Mouse (Mus musculus) CD4-positive, CD25-positive, alpha-beta regulatory T cell, adult 2 months (primary cell): ENCODE measurements at regions not wholly inside any gene's neighbourhood (a gene's known extent, or its start where the extent isn't known, plus 50 kb on each side); places are given as distances from the start of the nearest gene placed in this dataset.

Experiments
- DNase-seq: peaks from one replicate; pipeline ENCODE4 v3.0.0-alpha.2; 2012; ENCODE audit warnings: low read depth, low spot score

DNA sequence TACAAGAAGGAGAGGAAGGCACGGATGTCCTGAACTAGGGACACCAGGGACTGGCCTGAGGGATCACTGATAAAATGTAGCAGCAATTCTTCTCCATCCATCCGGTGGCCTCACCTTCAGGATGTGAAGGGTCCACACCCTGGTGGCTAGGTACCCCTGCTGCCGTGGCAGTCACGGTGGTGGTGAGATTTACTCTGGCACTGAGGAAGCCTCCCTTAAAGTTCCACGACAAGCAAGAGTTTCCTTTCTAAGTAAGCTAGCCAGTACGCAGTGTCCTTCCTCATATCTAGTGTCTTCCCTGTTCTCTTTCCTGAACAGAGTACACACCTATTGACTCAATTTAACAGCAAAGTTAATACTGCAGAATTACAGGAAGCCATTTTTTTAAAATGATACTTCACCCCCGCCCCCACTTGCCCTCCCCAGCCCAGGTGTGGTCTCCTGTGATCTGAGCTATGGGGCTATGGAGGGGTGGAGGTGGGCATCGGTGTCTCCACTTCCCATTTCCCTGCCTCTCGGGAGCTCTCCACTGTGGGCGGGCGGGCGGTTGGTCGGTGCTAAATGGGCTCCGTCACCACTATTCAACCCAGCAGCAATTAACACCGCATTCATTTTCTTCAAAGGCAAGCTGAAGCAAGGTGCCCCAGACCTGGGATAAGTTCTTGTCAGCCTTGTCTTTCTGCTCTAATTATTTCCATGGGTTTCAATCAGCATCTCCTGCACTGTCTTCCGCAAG, 201.2 kb upstream of the Klf14 start:
- DNase-seq = peak; percentile 44

DNA sequence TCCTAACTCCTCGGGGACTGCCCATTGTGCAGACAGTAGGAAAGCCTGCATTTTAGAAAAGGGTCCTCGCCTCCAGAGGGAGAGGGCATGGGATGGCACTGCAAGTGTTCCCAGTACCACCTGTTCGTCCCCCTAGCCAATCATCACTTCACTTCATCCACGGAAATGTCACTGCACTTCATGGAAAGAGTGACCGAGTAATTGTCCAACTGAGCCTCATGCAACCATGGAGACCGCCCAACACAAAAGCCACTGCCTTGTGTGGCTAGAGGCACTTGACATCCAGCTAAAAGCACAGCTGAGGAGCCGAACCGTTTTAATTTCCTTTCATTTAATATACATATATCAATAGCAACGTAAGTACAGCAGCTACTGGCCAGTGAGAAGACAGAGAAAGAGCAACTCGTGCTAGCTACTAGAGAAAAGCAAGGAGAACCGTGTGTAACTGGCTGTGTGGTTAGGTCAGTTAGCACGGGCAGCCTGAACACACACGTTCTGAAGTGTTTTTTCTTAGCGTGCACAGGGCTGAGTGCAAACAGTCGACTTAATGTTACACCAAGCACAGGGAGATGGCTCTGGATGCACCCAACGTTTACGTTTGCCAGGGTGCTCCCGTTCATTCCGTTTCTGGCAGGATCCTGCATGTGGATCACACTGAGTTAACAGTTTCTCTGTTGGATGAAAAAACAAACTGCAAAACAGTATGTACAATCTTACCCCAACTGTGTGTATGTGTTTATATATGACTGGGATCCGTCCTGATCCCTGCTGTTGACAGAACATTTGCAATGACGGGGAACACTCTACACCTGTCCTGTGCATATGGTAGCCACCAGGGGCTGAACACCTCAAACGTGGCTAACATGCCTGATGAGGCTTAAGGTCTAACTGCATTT, 202.8 kb upstream of the Klf14 start:
- no peak for DNase-seq

DNA sequence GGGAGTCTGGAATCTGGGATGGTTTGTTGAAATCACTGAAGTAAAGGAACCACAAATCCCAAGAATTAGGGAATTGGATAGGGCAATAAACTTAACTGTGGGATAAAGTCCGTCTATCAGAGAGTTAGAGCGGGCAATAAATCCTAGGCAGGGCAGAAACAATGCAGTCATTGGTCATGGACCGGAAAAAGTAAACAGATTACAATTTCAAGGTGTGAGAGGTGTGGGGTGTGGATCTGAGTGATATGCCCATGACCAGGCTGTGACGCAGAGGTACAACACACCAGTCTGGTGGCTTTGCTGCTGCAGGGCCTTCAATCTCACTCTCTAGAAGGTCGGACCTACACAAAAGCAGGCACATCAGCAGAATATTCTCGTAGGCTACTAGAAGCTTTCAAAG, 206.1 kb upstream of the Klf14 start:
- DNase-seq = no peak

DNA sequence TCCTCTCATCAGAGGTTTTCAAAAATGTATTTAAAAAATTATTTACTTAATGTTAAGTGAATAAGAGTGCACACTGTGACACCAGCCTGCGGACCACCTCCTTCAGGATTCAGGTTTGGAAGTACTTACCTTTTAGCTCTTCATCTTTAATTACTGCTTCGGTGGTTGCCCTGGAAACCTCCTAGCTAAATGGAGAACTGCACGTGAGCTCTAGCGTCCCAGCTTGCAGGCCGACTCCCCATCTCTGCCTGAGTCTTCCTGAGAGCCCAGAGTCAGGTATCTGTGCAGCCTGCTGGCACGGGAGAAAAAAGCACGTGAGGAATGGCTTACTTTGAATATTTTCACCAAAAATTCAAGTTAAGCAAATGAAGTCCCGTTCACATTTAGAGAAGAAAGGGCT, 207.5 kb upstream of the Klf14 start:
- no peak for DNase-seq

- DNase-seq = no peak
These were observed 208.9 kb upstream of the Klf14 start for GRCm38 (mm10) chr6:31167732-31168131.

- no peak for DNase-seq
These were observed 209.9 kb upstream of the Klf14 start for GRCm38 (mm10) chr6:31168730-31169129.

DNA sequence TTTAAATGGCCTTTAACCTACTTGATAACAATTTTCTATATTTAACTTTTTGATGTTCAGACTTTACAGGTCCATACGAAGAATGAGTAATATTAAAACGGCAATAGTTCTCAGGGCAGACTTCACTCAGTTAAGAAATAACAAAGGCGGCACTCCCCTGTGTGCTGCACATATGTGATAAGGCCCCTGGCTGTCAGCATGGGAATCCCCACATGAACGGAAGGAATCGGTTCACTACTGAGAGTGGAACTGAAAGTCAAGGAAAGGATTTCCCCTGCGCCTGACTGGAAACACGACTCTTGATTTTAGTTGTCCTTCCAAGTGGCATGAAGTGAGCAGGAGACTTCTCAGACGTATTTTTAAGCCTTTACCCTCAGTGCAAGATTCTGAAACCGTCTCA, 210.5 kb upstream of the Klf14 start:
- DNase-seq = peak; percentile 80

GRCm38 (mm10) chr6:31169868-31170600, 211.2 kb upstream of the Klf14 start:
- DNase-seq = no peak

- no peak for DNase-seq
These were observed 213.1 kb upstream of the Klf14 start for GRCm38 (mm10) chr6:31171831-31172569.

- no peak for DNase-seq
These were observed 216.9 kb upstream of the Klf14 start for GRCm38 (mm10) chr6:31175769-31176168.

GRCm38 (mm10) chr6:31176368-31176767, 217.5 kb upstream of the Klf14 start:
- peak; percentile 89 for DNase-seq

DNA sequence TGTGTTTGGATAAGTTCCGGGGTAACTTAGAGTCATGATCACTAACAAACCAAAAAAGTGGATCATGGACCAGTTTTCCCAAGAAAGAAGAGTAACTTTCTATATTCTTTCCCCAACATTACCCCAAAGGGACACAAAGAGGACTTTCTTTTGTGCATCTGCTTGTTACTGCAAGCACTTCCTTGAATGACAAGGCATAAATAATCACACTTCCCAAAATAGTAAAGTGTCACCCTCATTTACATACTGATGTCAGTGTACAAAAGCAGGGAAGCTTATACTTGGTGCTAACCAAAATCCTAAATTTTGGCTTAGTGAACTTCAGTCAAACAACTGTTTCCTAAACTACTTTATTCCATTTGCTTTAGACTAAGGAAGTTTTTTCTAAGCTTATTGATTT, 218.0 kb upstream of the Klf14 start:
- no peak for DNase-seq

DNA sequence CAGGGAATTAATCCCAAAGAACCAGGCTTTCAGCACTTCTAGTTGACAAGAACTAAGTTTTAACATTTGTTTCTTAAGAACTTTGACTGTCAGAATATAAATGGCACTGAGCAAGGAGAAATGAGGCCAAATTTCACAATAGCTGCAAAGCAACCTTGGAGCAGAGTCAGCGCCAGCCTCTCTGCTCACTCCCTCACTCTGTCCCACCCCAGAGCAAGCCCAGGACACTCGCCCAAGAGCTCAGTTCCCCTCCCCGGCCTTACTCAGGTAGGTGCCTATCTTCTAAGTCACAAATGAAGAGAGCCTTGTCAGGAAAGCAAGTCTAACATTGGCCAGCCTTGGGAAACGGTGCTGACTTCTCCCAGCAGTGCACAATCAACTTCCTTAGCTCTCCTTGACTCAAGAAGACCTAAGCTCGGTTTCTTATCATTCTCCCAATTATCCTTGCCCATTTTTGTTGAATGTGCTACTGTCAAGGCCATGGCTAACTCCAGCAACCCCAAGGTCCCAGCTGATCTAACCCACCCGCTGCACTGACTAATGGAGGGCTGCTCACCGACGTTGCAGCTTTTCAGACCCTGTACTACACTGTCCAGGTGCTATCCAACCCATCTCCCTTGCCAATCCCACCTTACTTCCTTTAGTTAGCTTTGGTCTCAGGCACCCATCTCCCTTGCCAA, 219.5 kb upstream of the Klf14 start:
- no peak for DNase-seq

DNA sequence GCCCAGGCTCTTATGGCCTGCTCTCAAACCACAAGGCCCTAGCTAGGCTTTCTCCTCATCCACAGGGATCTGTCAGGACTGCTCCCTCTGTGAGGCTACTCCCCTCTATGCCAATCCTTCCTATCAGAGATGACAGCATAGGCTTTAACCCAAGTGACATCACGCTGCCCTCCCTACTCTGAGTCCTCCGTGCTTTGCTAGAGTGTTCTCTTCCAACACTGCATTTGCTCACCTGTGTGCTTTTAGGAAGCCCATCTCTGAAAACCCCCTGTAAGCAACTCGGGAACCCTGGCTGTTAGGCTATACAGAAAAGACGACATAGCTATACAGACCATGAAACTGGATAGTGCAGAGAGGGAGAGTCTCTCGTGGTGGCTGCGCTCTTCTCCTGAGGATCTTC, 216.3 kb upstream of the Mkln1 start:
- no peak for DNase-seq

DNA sequence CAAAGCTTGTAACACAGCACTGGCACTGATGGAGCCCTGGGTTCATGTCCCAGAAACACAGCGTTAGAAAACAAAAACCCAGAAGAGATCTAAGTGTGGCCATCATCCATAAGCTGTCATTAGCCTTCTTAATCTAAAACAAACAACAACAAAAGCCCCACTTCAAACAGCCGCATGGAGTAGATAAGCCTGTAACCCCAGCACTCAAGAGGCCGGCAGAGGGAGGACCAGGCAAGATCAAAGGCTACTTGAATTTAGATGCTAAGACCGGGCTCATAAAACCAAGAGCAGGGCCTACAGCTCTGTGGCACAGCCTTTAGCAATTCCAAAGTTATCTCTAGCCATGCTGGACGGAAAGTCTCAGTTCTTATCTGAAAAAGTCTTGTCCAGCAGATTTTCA, 215.4 kb upstream of the Mkln1 start:
- no peak for DNase-seq

DNA sequence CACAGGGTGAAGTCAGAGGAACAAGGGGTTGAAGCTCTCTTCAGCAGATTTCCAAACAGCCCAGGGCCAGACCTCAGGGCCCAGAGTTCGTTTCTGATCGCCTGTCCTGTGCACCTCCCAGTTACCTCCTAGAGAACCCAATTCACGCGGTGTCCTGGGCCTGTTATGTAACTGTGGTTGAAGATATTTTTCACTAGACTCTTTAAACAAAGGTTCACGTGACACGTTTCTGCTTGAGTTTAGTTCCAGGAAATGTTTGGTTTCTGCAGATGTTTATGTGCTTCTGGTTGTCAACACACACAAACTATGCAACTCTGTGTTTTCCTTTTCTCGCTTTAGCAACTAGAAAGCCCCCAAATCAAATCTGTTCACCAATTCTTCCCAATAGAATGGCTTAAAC, 214.0 kb upstream of the Mkln1 start:
- peak; percentile 85 for DNase-seq

GRCm38 (mm10) chr6:31185151-31185550, 213.4 kb upstream of the Mkln1 start:
- DNase-seq = no peak

DNA sequence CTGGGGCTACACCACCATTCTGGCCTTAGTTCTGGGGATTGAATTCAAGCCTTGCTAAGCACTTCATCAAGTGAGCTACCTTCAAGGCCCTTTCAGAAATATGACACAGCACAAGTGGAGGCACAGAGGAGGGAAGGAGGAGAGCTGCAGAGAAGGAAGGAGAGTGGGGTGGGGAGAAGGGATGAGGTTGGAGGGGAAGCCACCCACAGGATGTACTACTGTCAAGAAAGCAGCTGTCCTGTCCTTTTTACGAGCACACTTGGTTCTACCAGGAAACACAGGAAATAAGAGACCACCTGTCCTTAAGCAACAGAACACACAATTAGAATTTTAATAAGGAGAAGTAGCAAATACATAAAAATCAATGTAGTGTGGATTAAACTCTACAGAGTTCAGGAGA, 210.5 kb upstream of the Mkln1 start:
- peak; percentile 51 for DNase-seq

GRCm38 (mm10) chr6:31189060-31189459, 209.5 kb upstream of the Mkln1 start:
- peak; percentile 86 for DNase-seq

GRCm38 (mm10) chr6:31190070-31190469, 208.5 kb upstream of the Mkln1 start:
- DNase-seq = no peak
